In genomic region chr13:43562726-43563125, GRCm38 (mm10) we compare ENCODE assay signal across 21 mouse cellular contexts. TPM values are rescaled to one million over a fixed set of nuclear protein-coding genes. Genes with fewer than 3 reads are reported as not detected.
DNase-seq lines count a peak whose midpoint lies in the region; ATAC-seq and TF ChIP-seq lines count a peak whose summit lies in the region.
"Had no signal": no experiment of that assay in that cellular context is flagged by ENCODE, and none has a peak within 500 bp of the region (broad histone marks: within the 10 kb centered on the region; RNA-seq: fewer than 3 reads in every experiment).

No protein-coding gene starts in this region.

- H3K9me3 ChIP-seq in midbrain, embryonic 11.5 days (ENCODE audit: control insufficient read depth, low read length) = no peaks in the 10 kb centered on the region
- no peaks in the 10 kb centered on the region for H3K9me3 ChIP-seq in midbrain, embryonic 15.5 days
- H3K9me3 ChIP-seq in CH12.LX (replicated peaks; ENCODE audit: low read length) = peaks cover 3% of the 10 kb centered on the region
- H3K9me3 ChIP-seq: G1E had no signal

- no peak for TF ChIP-seq CTCF in CH12.LX (conservative IDR thresholded peaks at IDR 0.05 in 1 of 2, IDR thresholded peaks at IDR 0.05 in 1 of 2; ENCODE audit: low read depth in 2 of 2, low read length in 2 of 2)

- peaks cover 9% of the 10 kb centered on the region; the same call in 1 of the 2 replicates for H3K4me1 ChIP-seq in midbrain, embryonic 11.5 days (ENCODE audit: control insufficient read depth, insufficient read depth, low read length)
- peaks cover 16% of the 10 kb centered on the region for H3K4me1 ChIP-seq in midbrain, embryonic 15.5 days
- peaks cover 0 to 30% of the 10 kb centered on the region in 2 experiments; a peak in 3 of 4 replicates for H3K4me1 ChIP-seq in CH12.LX (ENCODE audit: control insufficient read depth in 1 of 2, insufficient read depth in 2 of 2)

- H3K27ac ChIP-seq in midbrain, embryonic 11.5 days (ENCODE audit: low read depth, low read length) = no peak overlapping the region
- H3K27ac ChIP-seq in midbrain, embryonic 15.5 days = no peak overlapping the region
- no peak overlapping the region for H3K27ac ChIP-seq in CH12.LX (ENCODE audit: insufficient read depth, low read depth)

- no peak overlapping the region for H3K4me3 ChIP-seq in midbrain, embryonic 11.5 days (ENCODE audit: low read depth, low read length)
- no peak overlapping the region for H3K4me3 ChIP-seq in midbrain, embryonic 15.5 days
- H3K4me3 ChIP-seq in CH12.LX (replicated peaks in 1 of 3; ENCODE audit: low read depth in 2 of 3, low read length in 2 of 3, poor library complexity in 1 of 3) = no peak overlapping the region

- H3K4me2 ChIP-seq in midbrain, embryonic 11.5 days = no peak overlapping the region
- H3K4me2 ChIP-seq in midbrain, embryonic 15.5 days = no peak overlapping the region
- no peak overlapping the region for H3K4me2 ChIP-seq in CH12.LX (ENCODE audit: insufficient read depth, low read depth, poor library complexity, severe bottlenecking)

- TF ChIP-seq RAD21 in CH12.LX (IDR thresholded peaks at IDR 0.05; ENCODE audit: low read depth, low read length) = no peak

- peak; percentile 82 for DNase-seq in heart, adult 11 months
- DNase-seq in heart, postnatal 36 days = no peak
- peak; percentile 73 for DNase-seq in midbrain, embryonic 11.5 days (ENCODE audit: low spot score, missing footprints)
- DNase-seq in CH12.LX (ENCODE audit: extremely low read depth) = no peak
- DNase-seq: adrenal gland, adult 2 months; adrenal gland, adult 8-10 months; adrenal gland, postnatal 10 days; adrenal gland, postnatal 14 days; adrenal gland, postnatal 25 days; adrenal gland, postnatal 36 days; B cell, adult 2 months; cerebellum, adult 11 months; cerebellum, adult 11-12 months; cerebellum, adult 18-20 months; cerebellum, adult 2 months had no signal

- H3K27me3 ChIP-seq in midbrain, embryonic 11.5 days (ENCODE audit: control insufficient read depth, insufficient read depth, low read length) = peaks cover 4% of the 10 kb centered on the region; the same call in 1 of the 2 replicates
- H3K27me3 ChIP-seq in midbrain, embryonic 15.5 days (replicated peaks) = no peaks in the 10 kb centered on the region
- H3K27me3 ChIP-seq in CH12.LX (replicated peaks) = peaks cover 1% of the 10 kb centered on the region
- H3K27me3 ChIP-seq: Patski had no signal

- intact Hi-C loops in heart, postnatal 36 days (cut with DNase I) = no loop called here

- dilution Hi-C loops in CH12.LX (cut with MboI; ENCODE audit: extremely low pct_ligation_motif_present, extremely low pct_unique_long_range_greater_than_20kb, low sequenced_read_pairs) = no loop called here

- no peak overlapping the region for H3K9ac ChIP-seq in midbrain, embryonic 11.5 days (ENCODE audit: low read length)
- H3K9ac ChIP-seq in midbrain, embryonic 15.5 days = no peak overlapping the region
- H3K9ac ChIP-seq in CH12.LX (ENCODE audit: insufficient read depth, low read depth) = no peak overlapping the region

- no peaks in the 10 kb centered on the region for H3K79me2 ChIP-seq in CH12.LX (replicated peaks; ENCODE audit: control insufficient read depth, extremely low read depth, insufficient read depth, poor library complexity, severe bottlenecking)

- in situ Hi-C loops in CH12.LX (cut with MboI; ENCODE audit: low pct_ligation_motif_present, low pct_unique_long_range_greater_than_20kb, low sequenced_read_pairs) = loop anchor here (25.0 kb wide), 1 partner anchor 375 kb away; no protein-coding TSS in a partner anchor

- 82% methylated on average over 5 of the region's 5 CpGs for WGBS in midbrain, embryonic 11.5 days
- WGBS in midbrain, embryonic 15.5 days = 84% methylated on average over 5 of the region's 5 CpGs

- no peak for TF ChIP-seq EP300 in CH12.LX (IDR thresholded peaks at IDR 0.05; ENCODE audit: low read length)

- TF ChIP-seq POLR2A in CH12.LX (IDR thresholded peaks at IDR 0.05; ENCODE audit: low read depth, low read length) = no peak

- ATAC-seq in midbrain, embryonic 11.5 days (ENCODE audit: low FRiP score) = no peak
- ATAC-seq in midbrain, embryonic 15.5 days (replicated peaks) = no peak
- no peak for ATAC-seq in granulocyte monocyte progenitor cell, adult 5-6 weeks (replicated peaks; ENCODE audit: poor library complexity, severe bottlenecking)
- ATAC-seq: activated CD4-positive, CD25-positive, alpha-beta regulatory T cell, adult 4 months; CD4-positive, CD25-positive, alpha-beta regulatory T cell, adult 4 months; Patski had no signal

- H3K36me3 ChIP-seq in midbrain, embryonic 11.5 days (ENCODE audit: control insufficient read depth, insufficient read depth, low read length) = no peaks in the 10 kb centered on the region
- no peaks in the 10 kb centered on the region for H3K36me3 ChIP-seq in midbrain, embryonic 15.5 days (replicated peaks)
- no peaks in the 10 kb centered on the region for H3K36me3 ChIP-seq in CH12.LX (replicated peaks in 1 of 2; ENCODE audit: control insufficient read depth in 1 of 2, insufficient read depth in 1 of 2, low read length in 1 of 2)

TF ChIP-seq in CH12.LX, 34 proteins besides CTCF, POLR2A, EP300 and RAD21:
- TF ChIP-seq BHLHE40 (IDR thresholded peaks at IDR 0.05; ENCODE audit: low read depth, low read length) (no peak), SIN3A (IDR thresholded peaks at IDR 0.05; ENCODE audit: low read length) (no peak), NRF1 (IDR thresholded peaks at IDR 0.05; ENCODE audit: low read depth, low read length) (no peak), MYC (IDR thresholded peaks at IDR 0.05; ENCODE audit: low read depth, low read length) (no peak), MAX (IDR thresholded peaks at IDR 0.05; ENCODE audit: low read length) (0 out of 2 replicates have a peak, but pooled peaks have one; percentile 12)

RNA-seq across cellular contexts. Expression of gene Mcur1, which starts 2.7 kb away (rescaled TPM):
- 10 to 100 TPM; 45.6 to 49.1 TPM for total RNA-seq in heart, postnatal 36 days (2021)
- polyA plus RNA-seq in midbrain, embryonic 11.5 days (2014; fragmentation: Nextera tagmentation; extraction: Ambion mirVana) = 10.8 and 11.2 TPM in 2 replicates
- polyA plus RNA-seq in midbrain, embryonic 15.5 days (2015; fragmentation: Nextera tagmentation; extraction: Ambion mirVana) = 6.4 and 7.2 TPM in 2 replicates
- total RNA-seq in CH12.LX (2012; rRNA removed) (4.7 and 5.7 TPM in 2 replicates), CH12.LX (2014; rRNA removed) (6.3 TPM in 2 replicates)
- 10.8 and 12.5 TPM in 2 replicates for polyA plus RNA-seq in CH12.LX (2012; ENCODE audit: insufficient read length, low read depth)
- total RNA-seq in granulocyte monocyte progenitor cell, adult 5-6 weeks (2014; fragmentation: Nextera tagmentation) = 17.1 and 19.3 TPM in 2 replicates
- total RNA-seq in granulocyte monocyte progenitor cell, adult 5-6 weeks (2017) = 12.4 TPM in 2 replicates

RNA-seq across cellular contexts. Expression of gene Rnf182, which starts 52.8 kb away (rescaled TPM):
- total RNA-seq in heart, postnatal 36 days (2021) = under 1 TPM in 1 of 2 experiments, not detected in 1; 0.28 TPM
- 7.6 and 7.7 TPM in 2 replicates for polyA plus RNA-seq in midbrain, embryonic 11.5 days (2014; fragmentation: Nextera tagmentation; extraction: Ambion mirVana)
- 29.4 and 32.8 TPM in 2 replicates for polyA plus RNA-seq in midbrain, embryonic 15.5 days (2015; fragmentation: Nextera tagmentation; extraction: Ambion mirVana)
- total RNA-seq in CH12.LX (2012; rRNA removed) = not detected in 2 replicates
- total RNA-seq in CH12.LX (2014; rRNA removed) = not detected in 2 replicates
- polyA plus RNA-seq in CH12.LX (2012; ENCODE audit: insufficient read length, low read depth) = not detected in 2 replicates
- total RNA-seq in granulocyte monocyte progenitor cell, adult 5-6 weeks (2014; fragmentation: Nextera tagmentation) = not detected in 2 replicates
- not detected in 2 replicates for total RNA-seq in granulocyte monocyte progenitor cell, adult 5-6 weeks (2017)
- polyA plus RNA-seq: CD4-positive, CD25-positive, alpha-beta regulatory T cell, adult 4 months; G1E had no signal

Comparison
In these comparisons a context has a peak if more than half of its experiments do, and no peak if none do; other contexts are left out.
1. DNase-seq: peak in heart, adult 11 months (single experiment) and midbrain, embryonic 11.5 days (single experiment); none in heart, postnatal 36 days (0 of 2) and CH12.LX (single experiment).